ENCODE assay signal across 7 mouse cellular contexts in the genomic region with DNA sequence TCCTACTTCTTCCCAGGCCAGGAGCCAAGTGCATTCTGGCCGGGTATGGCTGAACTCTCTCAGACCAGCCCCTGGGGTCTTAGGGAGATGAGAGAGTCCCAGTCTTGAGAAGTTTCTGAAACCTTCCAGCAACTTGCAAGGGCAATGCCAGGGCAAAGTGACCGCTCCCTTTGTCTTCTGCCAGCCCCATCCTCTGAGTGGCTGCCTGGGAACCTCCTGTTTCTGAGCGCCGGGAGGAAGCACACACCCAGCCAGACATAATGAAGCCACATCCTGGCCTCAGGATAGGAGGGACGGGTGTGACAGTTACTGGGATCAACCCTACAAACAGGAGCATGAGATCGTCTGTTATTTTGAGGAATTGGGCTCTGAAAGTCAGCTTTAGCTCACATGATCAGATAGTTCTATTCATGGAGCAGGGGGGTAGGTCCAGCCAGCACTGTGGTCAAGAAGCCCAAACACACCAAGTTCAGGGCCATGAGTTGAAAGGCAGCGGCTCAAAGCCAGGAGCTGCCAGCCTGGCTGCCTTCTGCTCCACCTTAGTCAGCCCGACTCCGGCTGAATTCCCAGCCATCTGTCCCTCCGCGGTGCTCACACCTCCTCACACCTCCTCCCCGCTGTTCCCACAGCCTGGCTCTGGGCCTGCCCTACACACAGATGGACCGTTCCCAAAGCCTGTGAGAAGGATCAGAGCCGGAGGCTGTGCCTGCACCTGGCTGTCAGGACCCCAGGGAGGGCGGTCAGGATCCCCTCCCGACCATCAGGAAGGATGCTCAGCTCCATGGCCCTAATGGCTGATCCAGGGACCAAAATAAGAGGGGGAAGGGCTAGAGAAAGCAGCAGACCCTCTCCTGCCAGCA. TPM values are rescaled to one million over a fixed set of nuclear protein-coding genes. Genes with fewer than 3 reads are reported as not detected.
DNase-seq lines count a peak whose midpoint lies in the region; ATAC-seq and TF ChIP-seq lines count a peak whose summit lies in the region.

No protein-coding gene starts in this region.

- no peaks in the 10 kb centered on the region for H3K9me3 ChIP-seq in limb, embryonic 12.5 days
- no peaks in the 10 kb centered on the region for H3K9me3 ChIP-seq in midbrain, embryonic 14.5 days (ENCODE audit: control insufficient read depth, low read length)

- no peak for TF ChIP-seq CTCF in bone marrow macrophage, adult 2 months (IDR thresholded peaks at IDR 0.05; ENCODE audit: low read depth, low read length)
- no peak for TF ChIP-seq CTCF in cortical plate, adult 2 months (IDR thresholded peaks at IDR 0.05; ENCODE audit: extremely low read depth, insufficient read depth, low read length)
- TF ChIP-seq CTCF in heart, adult 2 months (IDR thresholded peaks at IDR 0.05), result no peak

- H3K4me3 ChIP-seq in bone marrow macrophage, adult 2 months (ENCODE audit: insufficient read depth, low read length), result peak overlapping the region; percentile 60
- H3K4me3 ChIP-seq in cortical plate, adult 2 months (ENCODE audit: insufficient read depth, low read length), result peak overlapping the region; percentile 84
- H3K4me3 ChIP-seq in heart, adult 2 months, result peak overlapping the region; percentile 96
- peak overlapping the region; percentile 80 for H3K4me3 ChIP-seq in limb, embryonic 12.5 days (replicated peaks)
- H3K4me3 ChIP-seq in midbrain, embryonic 14.5 days (replicated peaks; ENCODE audit: low read depth, low read length), result peak overlapping the region; percentile 72

- intact Hi-C loops in heart, adult 2 months (cut with DNase I), result loop anchor here (1.0 to 5.0 kb wide), 4 partner anchors 10 to 135 kb away; a partner anchor contains a TSS

- H3K36me3 ChIP-seq in heart, adult 2 months (ENCODE audit: control insufficient read depth, insufficient read depth, low read length), result no peaks in the 10 kb centered on the region; the same call in 1 of the 2 replicates
- H3K36me3 ChIP-seq in limb, embryonic 12.5 days, result no peaks in the 10 kb centered on the region
- peaks cover 11% of the 10 kb centered on the region for H3K36me3 ChIP-seq in midbrain, embryonic 14.5 days (ENCODE audit: control insufficient read depth, insufficient read depth, low read length)

- H3K79me2 ChIP-seq in heart, adult 2 months (replicated peaks; ENCODE audit: control insufficient read depth, insufficient read depth, low read length), result 0 out of 2 replicates have a peak, but pooled peaks cover 1% of the 10 kb centered on the region

- TF ChIP-seq POLR2A in bone marrow macrophage, adult 2 months (IDR thresholded peaks at IDR 0.05; ENCODE audit: borderline replicate concordance, low read depth, low read length), result no peak
- TF ChIP-seq POLR2A in cortical plate, adult 2 months (IDR thresholded peaks at IDR 0.05; ENCODE audit: extremely low read depth, insufficient read depth, low read length), result no peak
- peak; percentile 80 for TF ChIP-seq POLR2A in heart, adult 2 months (IDR thresholded peaks at IDR 0.05; ENCODE audit: insufficient read depth, low read depth, low read length)

- H3K4me2 ChIP-seq in limb, embryonic 12.5 days, result peak overlapping the region; percentile 99
- H3K4me2 ChIP-seq in midbrain, embryonic 14.5 days (ENCODE audit: low read length), result peak overlapping the region; percentile 61

- no peaks in the 10 kb centered on the region for H3K27me3 ChIP-seq in heart, adult 2 months (ENCODE audit: control insufficient read depth, insufficient read depth, low read length)
- H3K27me3 ChIP-seq in limb, embryonic 12.5 days, result peaks cover 70% of the 10 kb centered on the region
- no peaks in the 10 kb centered on the region; the same call in 1 of the 2 replicates for H3K27me3 ChIP-seq in midbrain, embryonic 14.5 days (ENCODE audit: control insufficient read depth, insufficient read depth, low read length)

- TF ChIP-seq EP300 in heart, adult 2 months (IDR thresholded peaks at IDR 0.05; ENCODE audit: insufficient read depth, low read depth, low read length), result peak; percentile 93

- H3K4me1 ChIP-seq in bone marrow macrophage, adult 2 months (ENCODE audit: control insufficient read depth, insufficient read depth, low read length), result peaks cover 3% of the 10 kb centered on the region; the same call in 1 of the 2 replicates
- H3K4me1 ChIP-seq in cortical plate, adult 2 months (ENCODE audit: control insufficient read depth, insufficient read depth, low read length), result peaks cover 5% of the 10 kb centered on the region
- peaks cover 24% of the 10 kb centered on the region for H3K4me1 ChIP-seq in heart, adult 2 months (ENCODE audit: control insufficient read depth, insufficient read depth, low read length)
- H3K4me1 ChIP-seq in limb, embryonic 12.5 days (replicated peaks), result peaks cover 50% of the 10 kb centered on the region
- H3K4me1 ChIP-seq in midbrain, embryonic 14.5 days (ENCODE audit: control insufficient read depth, insufficient read depth, low read length), result peaks cover 57% of the 10 kb centered on the region

- no peak for ATAC-seq in limb, embryonic 12.5 days (ENCODE audit: insufficient number of reproducible peaks, insufficient read depth, low FRiP score, low TSS enrichment, low read depth)
- peak; percentile 44; the same call in 1 of the 2 replicates for ATAC-seq in midbrain, embryonic 14.5 days (ENCODE audit: low FRiP score, low TSS enrichment)

- 2% methylated on average over 16 of the region's 16 CpGs for WGBS in heart, adult 2 months
- 11% methylated on average over 16 of the region's 16 CpGs for WGBS in limb, embryonic 12.5 days
- WGBS in midbrain, embryonic 14.5 days, result 9% methylated on average over 16 of the region's 16 CpGs

- no peak overlapping the region for H3K27ac ChIP-seq in bone marrow macrophage, adult 2 months (ENCODE audit: insufficient read depth, low read depth, low read length)
- peak overlapping the region; percentile 87 for H3K27ac ChIP-seq in cortical plate, adult 2 months (ENCODE audit: insufficient read depth, low read length)
- peak overlapping the region; percentile 95 for H3K27ac ChIP-seq in heart, adult 2 months
- no peak overlapping the region for H3K27ac ChIP-seq in limb, embryonic 12.5 days
- H3K27ac ChIP-seq in midbrain, embryonic 14.5 days (replicated peaks; ENCODE audit: low read depth, low read length), result peak overlapping the region; percentile 95

- peak; percentile 79 to 84 for DNase-seq in heart, adult 2 months
- DNase-seq in kidney, adult 18-20 months, result peak; percentile 56
- DNase-seq in midbrain, embryonic 14.5 days, result peak; percentile 72
- DNase-seq in thymus, postnatal 4 days, result peak; percentile 47

- H3K9ac ChIP-seq in heart, adult 2 months (ENCODE audit: low read depth, low read length), result peak overlapping the region; percentile 97
- peak overlapping the region; percentile 70; the same call in 1 of the 2 replicates for H3K9ac ChIP-seq in limb, embryonic 12.5 days (replicated peaks)
- peak overlapping the region; percentile 83 for H3K9ac ChIP-seq in midbrain, embryonic 14.5 days (replicated peaks; ENCODE audit: low read length)

RNA-seq across cellular contexts. Expression of a gene that starts 22.1 kb away (rescaled TPM):
- 0.95 and 2.0 TPM in 2 replicates for polyA plus RNA-seq in bone marrow macrophage, adult 2 months (2012; ENCODE audit: insufficient read depth, insufficient read length, missing spikeins)
- polyA plus RNA-seq in cortical plate, adult 2 months (2012; rRNA removed), result 8.6 and 9.1 TPM in 2 replicates
- total RNA-seq in heart, adult 2 months (2021), result 10 to 100 TPM; 21.8 to 22.3 TPM
- polyA plus RNA-seq in heart, adult 2 months (2012; rRNA removed), result 10.2 and 10.9 TPM in 2 replicates
- 2.8 and 3.3 TPM in 2 replicates for polyA plus RNA-seq in limb, embryonic 12.5 days (2016; fragmentation: Nextera tagmentation; extraction: Ambion mirVana)
- 25.2 and 28.7 TPM in 2 replicates for polyA plus RNA-seq in midbrain, embryonic 14.5 days (2014; fragmentation: Nextera tagmentation; extraction: Ambion mirVana)

RNA-seq across cellular contexts. Expression of a gene that starts 54.3 kb away (rescaled TPM):
- polyA plus RNA-seq in bone marrow macrophage, adult 2 months (2012; ENCODE audit: insufficient read depth, insufficient read length, missing spikeins), result not detected in 2 replicates
- polyA plus RNA-seq in cortical plate, adult 2 months (2012; rRNA removed), result not detected in 2 replicates
- total RNA-seq in heart, adult 2 months (2021), result under 1 TPM in 1 of 2 experiments, not detected in 1; 0.52 TPM
- 0.10 TPM in 1 of 2 replicates, not detected in the other for polyA plus RNA-seq in heart, adult 2 months (2012; rRNA removed)
- not detected in 2 replicates for polyA plus RNA-seq in limb, embryonic 12.5 days (2016; fragmentation: Nextera tagmentation; extraction: Ambion mirVana)
- not detected in 2 replicates for polyA plus RNA-seq in midbrain, embryonic 14.5 days (2014; fragmentation: Nextera tagmentation; extraction: Ambion mirVana)

Comparison
In these comparisons a context has a peak if more than half of its experiments do, and no peak if none do; other contexts are left out.
1. H3K27ac ChIP-seq: peak in cortical plate, adult 2 months (single experiment), heart, adult 2 months (single experiment) and midbrain, embryonic 14.5 days (single experiment); none in bone marrow macrophage, adult 2 months (single experiment) and limb, embryonic 12.5 days (single experiment).
2. Peak in every context shown above with its lines, with median percentiles within 50 percentile points of each other: H3K4me3 ChIP-seq, DNase-seq and H3K9ac ChIP-seq.